Mouse (Mus musculus) liver, embryonic 16.5 days (tissue): ENCODE data around the gene Lrrc8b. TPM values are rescaled to one million over a fixed set of nuclear protein-coding genes. Genes with fewer than 3 reads are reported as not detected.

ENCODE experiments used
- ATAC-seq: fragments of 200-750 bp; cut with Nextera tagmentation; 2 replicates; pipeline ENCODE4 v1.8.0; 2017; ENCODE audit warnings: low read depth, mild to moderate bottlenecking, moderate number of reproducible peaks, moderate library complexity
- H3K27ac ChIP-seq: fragments of 300-500 bp; sonication (generic); 2 replicates; pipeline ENCODE4 v1.5.1; 2014; ENCODE audit warnings: mild to moderate bottlenecking, low read length
- H3K27me3 ChIP-seq: fragments of 300-500 bp; sonication (generic); 2 replicates; pipeline ENCODE4 v1.6.1; 2014; ENCODE audit warnings: low read depth, low read length, mixed read lengths; ENCODE audit not compliant: control insufficient read depth, insufficient read depth
- H3K36me3 ChIP-seq: fragments of 300-500 bp; sonication (generic); 2 replicates; pipeline ENCODE4 v1.6.1; 2014; ENCODE audit warnings: mild to moderate bottlenecking; ENCODE audit not compliant: control insufficient read depth, insufficient read depth
- H3K4me1 ChIP-seq: fragments of 300-500 bp; sonication (generic); 2 replicates; pipeline ENCODE4 v1.6.1; 2014; ENCODE audit warnings: low read depth, low read length, mixed read lengths; ENCODE audit not compliant: control insufficient read depth
- H3K4me2 ChIP-seq: fragments of 300-500 bp; sonication (generic); 2 replicates; pipeline ENCODE4 v1.6.1; 2014; ENCODE audit warnings: low read depth, low read length, mixed read lengths
- H3K4me3 ChIP-seq: fragments of 300-500 bp; sonication (generic); 2 replicates; pipeline ENCODE4 v1.5.1; 2014; ENCODE audit warnings: low read depth, mild to moderate bottlenecking, low read length
- H3K9ac ChIP-seq: fragments of 300-500 bp; sonication (generic); 2 replicates; pipeline ENCODE4 v1.6.1; 2014; ENCODE audit warnings: low read depth, low read length
- H3K9me3 ChIP-seq: fragments of 300-500 bp; sonication (generic); replicated peaks from 2 replicates; pipeline ENCODE4 v1.6.1; 2016; ENCODE audit warnings: low read length; ENCODE audit not compliant: control insufficient read depth
- whole genome bisulfite sequencing: fragments of 180-500 bp; shearing (Covaris S2); extraction: QIAGEN DNeasy Blood & Tissue Kit; methylation state at CpG from one replicate; pipeline ENCODE4 v1.1.7; 2014; ENCODE audit not compliant: insufficient replicate concordance; 5-methylcytosine and 5-hydroxymethylcytosine counted together
- polyA plus RNA-seq: library from polyadenylated mRNA; unstranded; fragments of >200 nt; fragmentation: Nextera tagmentation; extraction: Ambion mirVana; gene quantifications from 2 replicates; pipeline ENCODE4 v1.2.1, GENCODE M21; 2015

Gene Lrrc8b
- polyA plus RNA-seq, 1 experiment from 2014 or later = 1.8 TPM

DNA sequence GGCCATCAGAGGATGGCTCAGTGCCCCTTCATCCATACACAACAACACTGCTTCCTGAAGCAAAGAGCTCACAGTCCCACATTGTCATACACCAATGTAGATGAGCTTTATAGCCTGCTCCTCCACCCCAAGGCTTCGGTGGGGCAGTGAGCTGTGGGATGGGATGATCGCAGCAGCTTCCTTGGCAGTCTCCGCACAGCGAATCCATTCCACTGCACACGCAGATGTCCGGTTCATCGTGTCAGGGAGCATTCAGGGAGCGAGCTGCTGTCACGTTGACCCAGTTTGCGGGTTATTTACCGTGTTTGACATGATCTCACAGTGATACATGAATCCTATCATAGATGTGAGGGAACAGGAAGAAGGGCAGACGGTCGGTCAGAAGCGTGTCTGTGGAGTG, 69.3 kb downstream of the Lrrc8b start:
- ATAC-seq = no peak
- Histone ChIP-seq H3K9me3 (no peaks in the 10 kb centered on the region), H3K4me3 (no peak overlapping the region), H3K4me2 (no peak overlapping the region), H3K9ac (no peak overlapping the region), H3K27ac (no peak overlapping the region), H3K4me1 (no peaks in the 10 kb centered on the region), H3K27me3 (no peaks in the 10 kb centered on the region), H3K36me3 (peaks cover 2% of the 10 kb centered on the region)
- 82% methylated on average over 14 of the region's 14 CpGs for WGBS

DNA sequence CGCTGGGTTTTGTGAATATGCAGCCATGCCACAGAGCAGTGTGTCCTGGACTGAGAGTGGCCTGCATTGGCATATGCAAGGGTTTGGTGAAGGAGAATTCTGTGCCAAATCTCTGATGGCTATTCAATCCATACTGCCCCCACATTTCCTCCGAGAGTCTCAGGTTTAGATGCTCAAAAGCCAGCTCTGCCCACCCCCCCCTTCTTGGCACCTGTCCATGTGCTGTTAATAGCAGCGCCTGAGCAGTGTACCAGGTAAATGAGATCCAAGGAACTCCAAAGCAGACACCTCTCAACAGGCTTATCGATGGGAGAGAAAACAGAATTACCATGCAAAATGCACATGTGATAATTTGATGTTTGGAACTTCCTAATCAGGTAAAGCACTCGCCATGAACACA, 74.6 kb downstream of the Lrrc8b start:
- Histone ChIP-seq H3K4me1 (no peaks in the 10 kb centered on the region; the same call in 1 of the 2 replicates), H3K9ac (no peak overlapping the region), H3K4me2 (no peak overlapping the region), H3K36me3 (no peaks in the 10 kb centered on the region), H3K9me3 (no peaks in the 10 kb centered on the region), H3K4me3 (no peak overlapping the region), H3K27me3 (no peaks in the 10 kb centered on the region), H3K27ac (no peak overlapping the region)
- ATAC-seq = no peak
- WGBS = 79% methylated on average over 5 of the region's 5 CpGs

- H3K9ac ChIP-seq = no peak overlapping the region
- 54% methylated on average over 4 of the region's 4 CpGs for WGBS
- H3K27me3 ChIP-seq = no peaks in the 10 kb centered on the region
- H3K4me2 ChIP-seq = no peak overlapping the region
- no peaks in the 10 kb centered on the region for H3K9me3 ChIP-seq
- H3K27ac ChIP-seq = no peak overlapping the region
- no peak overlapping the region for H3K4me3 ChIP-seq
- no peaks in the 10 kb centered on the region for H3K36me3 ChIP-seq
- H3K4me1 ChIP-seq = no peaks in the 10 kb centered on the region; the same call in none of the 2 replicates
- ATAC-seq = no peak
Measured at GRCm38 (mm10) chr5:105491389-105491788, 75.8 kb downstream of the Lrrc8b start.

DNA sequence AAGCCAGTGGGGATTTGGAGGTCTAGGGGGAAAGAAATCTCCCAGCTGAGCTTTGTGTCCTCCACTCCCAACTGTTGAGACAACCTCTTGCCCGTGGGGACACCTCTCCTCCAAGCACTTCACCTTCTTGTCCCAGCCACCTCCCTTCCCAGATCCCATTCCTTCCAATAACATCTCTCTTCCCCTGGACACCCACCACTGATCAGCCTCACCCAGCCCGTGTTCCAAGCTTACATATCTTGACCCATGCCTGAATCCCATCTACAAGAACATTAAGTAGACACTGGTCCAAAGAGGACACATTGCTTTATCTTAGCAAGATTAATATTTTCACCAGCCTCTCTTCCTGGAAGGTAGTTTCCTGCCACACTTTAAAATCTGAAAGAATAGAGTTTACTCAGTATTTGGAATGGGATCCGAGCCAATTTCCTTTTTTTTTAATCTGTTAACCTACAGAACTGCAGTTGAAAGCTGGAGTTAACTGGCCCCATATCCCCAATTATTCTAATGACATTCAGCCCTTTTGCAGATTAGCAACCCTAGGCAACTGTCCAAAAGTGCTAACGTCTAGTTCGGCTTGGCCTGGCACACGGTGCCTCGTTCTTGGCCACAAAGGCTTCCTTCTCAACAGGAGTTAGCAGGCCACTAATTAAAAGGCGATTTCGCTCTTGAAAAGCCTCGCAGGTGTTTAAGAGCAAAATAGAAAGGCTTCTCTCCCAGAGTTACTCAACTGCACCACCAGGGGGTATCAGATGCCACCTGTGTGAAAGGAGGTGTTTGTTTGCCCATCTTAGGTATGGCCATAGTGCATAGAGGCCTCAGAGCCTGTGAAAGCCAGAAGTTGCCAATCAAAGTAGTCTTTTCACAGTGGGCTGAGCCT, 77.0 kb downstream of the Lrrc8b start:
- Histone ChIP-seq H3K27ac (no peak overlapping the region), H3K4me3 (no peak overlapping the region), H3K9me3 (no peaks in the 10 kb centered on the region), H3K9ac (no peak overlapping the region), H3K36me3 (no peaks in the 10 kb centered on the region), H3K4me2 (no peak overlapping the region), H3K4me1 (no peaks in the 10 kb centered on the region; the same call in none of the 2 replicates), H3K27me3 (no peaks in the 10 kb centered on the region)
- WGBS = 53% methylated on average over 10 of the region's 10 CpGs
- no peak for ATAC-seq

DNA sequence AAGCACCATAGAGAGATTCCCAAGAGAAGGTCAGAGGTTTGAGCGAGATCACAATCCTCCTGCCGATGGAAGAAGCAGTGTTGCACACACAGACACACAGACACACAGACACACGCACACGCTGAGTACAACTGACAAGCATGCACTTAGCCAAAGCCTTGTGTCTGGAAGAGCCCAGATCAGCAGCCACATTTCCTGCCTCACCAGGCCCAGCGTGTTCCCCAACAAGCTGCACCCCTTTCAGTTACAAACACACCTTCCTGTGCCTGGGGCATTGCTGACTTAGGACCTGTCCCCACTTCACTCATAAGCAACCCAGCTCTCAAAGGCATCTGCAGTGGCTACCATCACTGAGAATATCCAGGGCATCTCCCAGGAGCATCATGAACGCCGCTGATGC, 77.8 kb downstream of the Lrrc8b start:
- Histone ChIP-seq H3K4me1 (no peaks in the 10 kb centered on the region; the same call in none of the 2 replicates), H3K27ac (no peak overlapping the region), H3K4me2 (no peak overlapping the region), H3K27me3 (no peaks in the 10 kb centered on the region), H3K9ac (no peak overlapping the region), H3K9me3 (no peaks in the 10 kb centered on the region), H3K4me3 (no peak overlapping the region), H3K36me3 (no peaks in the 10 kb centered on the region)
- WGBS = 80% methylated on average over 7 of the region's 7 CpGs
- ATAC-seq = no peak

- Histone ChIP-seq H3K4me1 (no peaks in the 10 kb centered on the region; the same call in none of the 2 replicates), H3K36me3 (no peaks in the 10 kb centered on the region), H3K4me3 (no peak overlapping the region), H3K9ac (no peak overlapping the region), H3K27me3 (no peaks in the 10 kb centered on the region), H3K27ac (no peak overlapping the region), H3K9me3 (no peaks in the 10 kb centered on the region), H3K4me2 (no peak overlapping the region)
- ATAC-seq = no peak
- 55% methylated on average over 10 of the region's 10 CpGs for WGBS
Measured at GRCm38 (mm10) chr5:105494246-105494917, 78.8 kb downstream of the Lrrc8b start.

DNA sequence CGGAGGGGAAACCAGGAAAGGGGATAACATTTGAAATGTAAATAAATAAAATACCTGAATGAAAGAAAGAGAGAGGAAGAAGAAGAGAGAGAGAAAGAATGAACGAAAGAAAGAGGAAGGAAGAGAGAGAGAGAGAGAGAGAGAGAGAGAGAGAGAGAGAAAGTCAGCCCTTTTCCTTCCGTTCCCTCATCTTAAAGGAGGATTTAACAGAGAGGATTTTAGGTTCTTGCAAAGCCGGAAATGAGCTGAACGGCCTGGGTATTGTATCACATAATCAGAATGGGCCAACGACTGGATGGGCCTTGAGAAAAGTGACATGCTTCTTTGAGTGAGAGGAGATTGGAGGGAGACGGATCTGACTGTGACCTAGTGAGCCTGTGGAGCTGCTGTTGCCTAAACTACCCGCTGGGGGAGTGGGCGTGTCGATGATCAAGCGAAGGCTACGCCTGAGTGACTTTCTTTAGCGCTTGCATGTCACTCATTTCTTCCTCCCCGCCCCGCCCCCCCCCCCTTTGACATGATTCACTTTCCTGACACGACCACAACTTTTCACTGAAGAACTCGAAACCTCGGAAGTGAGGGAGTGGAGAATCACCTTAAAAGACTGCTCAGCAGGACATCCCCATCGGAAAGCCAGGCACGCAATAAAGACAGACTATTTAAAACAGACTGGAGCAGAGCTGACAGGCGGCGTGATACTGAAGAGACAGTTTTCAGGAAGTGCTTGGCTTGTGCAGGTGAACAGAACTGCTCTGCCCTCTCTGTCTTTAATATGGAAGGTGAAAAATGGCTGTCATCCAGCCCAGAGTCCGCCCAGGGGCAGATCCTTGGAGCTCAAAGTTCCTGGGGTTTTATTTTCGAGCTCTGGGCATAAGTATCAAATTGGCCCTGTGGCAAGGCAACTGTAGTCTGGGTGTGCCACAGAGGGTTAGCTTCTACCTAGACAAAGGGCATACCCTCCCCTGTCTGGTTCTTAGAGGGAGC, 79.6 kb downstream of the Lrrc8b start:
- H3K4me3 ChIP-seq = peak overlapping the region; percentile 21; the same call in 1 of the 2 replicates
- H3K9me3 ChIP-seq = no peaks in the 10 kb centered on the region
- H3K4me1 ChIP-seq = no peaks in the 10 kb centered on the region; the same call in none of the 2 replicates
- ATAC-seq = peak; percentile 63
- no peaks in the 10 kb centered on the region for H3K27me3 ChIP-seq
- WGBS = 8% methylated on average over 23 of the region's 24 CpGs
- no peak overlapping the region for H3K27ac ChIP-seq
- H3K4me2 ChIP-seq = peak overlapping the region; percentile 44
- no peak overlapping the region for H3K9ac ChIP-seq
- no peaks in the 10 kb centered on the region for H3K36me3 ChIP-seq

DNA sequence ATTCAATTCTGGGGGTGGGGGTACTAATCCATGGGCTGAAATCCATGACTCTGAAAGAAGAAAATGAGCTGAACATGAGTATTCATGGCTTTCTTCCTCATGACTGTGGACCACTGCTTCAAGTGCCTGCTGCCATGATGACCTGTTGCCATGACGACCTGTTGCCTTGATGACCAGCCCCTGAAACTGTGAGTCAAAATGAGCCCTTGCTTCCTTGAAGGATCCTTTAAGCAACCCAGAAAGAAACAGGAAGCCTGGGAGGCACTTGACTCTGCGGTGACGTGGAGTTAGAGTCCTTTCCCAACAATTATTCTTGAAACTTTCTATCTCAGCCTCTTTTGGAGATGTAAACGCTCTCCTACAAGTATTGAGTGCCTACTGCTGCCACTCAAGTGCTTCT, 80.6 kb downstream of the Lrrc8b start:
- no peak for ATAC-seq
- no peaks in the 10 kb centered on the region for H3K9me3 ChIP-seq
- 57% methylated on average over 4 of the region's 4 CpGs for WGBS
- H3K27ac ChIP-seq = no peak overlapping the region
- no peak overlapping the region for H3K4me3 ChIP-seq
- no peaks in the 10 kb centered on the region; the same call in none of the 2 replicates for H3K4me1 ChIP-seq
- H3K4me2 ChIP-seq = no peak overlapping the region
- H3K27me3 ChIP-seq = no peaks in the 10 kb centered on the region
- H3K36me3 ChIP-seq = no peaks in the 10 kb centered on the region
- no peak overlapping the region for H3K9ac ChIP-seq
